In the genomic region with DNA sequence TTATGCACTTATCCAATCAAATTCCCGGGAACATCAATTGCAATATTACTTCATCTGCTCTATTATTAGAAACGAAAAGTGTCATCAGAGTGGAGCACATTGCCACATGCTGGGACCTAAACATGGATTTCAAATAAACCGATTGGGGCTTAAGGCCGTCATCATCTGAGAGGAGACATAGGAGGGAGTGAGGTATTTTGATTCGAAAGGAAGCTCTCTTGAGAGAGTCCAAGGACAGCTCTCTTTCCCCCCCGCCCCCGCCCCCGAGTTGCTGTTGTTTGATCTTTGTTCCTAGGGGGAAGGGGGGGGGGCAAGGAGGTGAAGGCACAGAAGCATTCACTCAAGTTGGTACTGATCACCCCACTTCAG, we compare ENCODE assay signal across 9 mouse cellular contexts. TPM values are rescaled to one million over a fixed set of nuclear protein-coding genes. Genes with fewer than 3 reads are reported as not detected.
A peak's percentile ranks its signal among the peaks of the same experiment; 100 is the strongest.
DNase-seq lines count a peak whose midpoint lies in the region; ATAC-seq lines count a peak whose summit lies in the region.
"Had no signal": no experiment of that assay in that cellular context is flagged by ENCODE, and none has a peak within 500 bp of the region (broad histone marks: within the 10 kb centered on the region; RNA-seq: fewer than 3 reads in every experiment).

No protein-coding gene starts in this region.

- H3K27me3 ChIP-seq in lung, embryonic 15.5 days = peaks cover 16% of the 10 kb centered on the region
- no peaks in the 10 kb centered on the region for H3K27me3 ChIP-seq in forebrain, embryonic 14.5 days (replicated peaks; ENCODE audit: control insufficient read depth, insufficient read depth, low read length)
- peaks cover 3% of the 10 kb centered on the region; the same call in 1 of the 2 replicates for H3K27me3 ChIP-seq in limb, embryonic 15.5 days
- no peaks in the 10 kb centered on the region for H3K27me3 ChIP-seq in stomach, embryonic 14.5 days (ENCODE audit: control insufficient read depth, insufficient read depth, low read length)

- no peaks in the 10 kb centered on the region for H3K36me3 ChIP-seq in lung, embryonic 15.5 days
- no peaks in the 10 kb centered on the region for H3K36me3 ChIP-seq in forebrain, embryonic 14.5 days (ENCODE audit: control insufficient read depth, insufficient read depth, low read length)
- H3K36me3 ChIP-seq in limb, embryonic 15.5 days = no peaks in the 10 kb centered on the region
- no peaks in the 10 kb centered on the region for H3K36me3 ChIP-seq in stomach, embryonic 14.5 days (ENCODE audit: control insufficient read depth, insufficient read depth, low read length)

- H3K4me1 ChIP-seq in lung, embryonic 15.5 days = peaks cover 6% of the 10 kb centered on the region; the same call in 1 of the 2 replicates
- H3K4me1 ChIP-seq in forebrain, embryonic 14.5 days (ENCODE audit: control insufficient read depth, insufficient read depth, low read length) = peaks cover 9% of the 10 kb centered on the region
- peaks cover 14% of the 10 kb centered on the region for H3K4me1 ChIP-seq in limb, embryonic 15.5 days
- H3K4me1 ChIP-seq in stomach, embryonic 14.5 days (ENCODE audit: control insufficient read depth, insufficient read depth, low read length) = no peaks in the 10 kb centered on the region

- H3K4me2 ChIP-seq in lung, embryonic 15.5 days = peak overlapping the region; percentile 92
- H3K4me2 ChIP-seq in forebrain, embryonic 14.5 days (ENCODE audit: low read length) = peak overlapping the region; percentile 91
- peak overlapping the region; percentile 91 for H3K4me2 ChIP-seq in limb, embryonic 15.5 days
- H3K4me2 ChIP-seq in stomach, embryonic 14.5 days (replicated peaks; ENCODE audit: low read depth, low read length) = peak overlapping the region; percentile 87

- ATAC-seq in lung, embryonic 15.5 days (ENCODE audit: borderline replicate concordance, extremely low read depth, low FRiP score, low TSS enrichment) = no peak
- ATAC-seq in forebrain, embryonic 14.5 days = peak; percentile 37; the same call in 1 of the 2 replicates
- no peak for ATAC-seq in limb, embryonic 15.5 days (ENCODE audit: insufficient number of reproducible peaks, low FRiP score, low TSS enrichment, low read depth)
- no peak for ATAC-seq in stomach, embryonic 14.5 days (ENCODE audit: insufficient number of reproducible peaks, insufficient read depth, low FRiP score, low read depth)

- H3K27ac ChIP-seq in lung, embryonic 15.5 days = peak overlapping the region; percentile 21; the same call in 1 of the 2 replicates
- peak overlapping the region; percentile 84; the same call in 1 of the 2 replicates for H3K27ac ChIP-seq in forebrain, embryonic 14.5 days (ENCODE audit: low read depth, low read length)
- peak overlapping the region; percentile 59 for H3K27ac ChIP-seq in limb, embryonic 15.5 days
- H3K27ac ChIP-seq in stomach, embryonic 14.5 days (ENCODE audit: low read length) = no peak overlapping the region; the same call in 1 of the 2 replicates

- H3K9me3 ChIP-seq in lung, embryonic 15.5 days = no peaks in the 10 kb centered on the region
- H3K9me3 ChIP-seq in forebrain, embryonic 14.5 days (replicated peaks; ENCODE audit: control insufficient read depth, low read length) = no peaks in the 10 kb centered on the region
- no peaks in the 10 kb centered on the region for H3K9me3 ChIP-seq in limb, embryonic 15.5 days
- H3K9me3 ChIP-seq in stomach, embryonic 14.5 days (ENCODE audit: control insufficient read depth, low read depth, low read length) = no peaks in the 10 kb centered on the region

- H3K9ac ChIP-seq in lung, embryonic 15.5 days = no peak overlapping the region
- H3K9ac ChIP-seq in forebrain, embryonic 14.5 days (ENCODE audit: low read length) = peak overlapping the region; percentile 77
- H3K9ac ChIP-seq in limb, embryonic 15.5 days = no peak overlapping the region; the same call in 1 of the 2 replicates
- H3K9ac ChIP-seq in stomach, embryonic 14.5 days (replicated peaks; ENCODE audit: low read depth, low read length) = no peak overlapping the region

- WGBS in lung, embryonic 15.5 days = 0% methylated on average over 8 of the region's 8 CpGs
- 0% methylated on average over 8 of the region's 8 CpGs for WGBS in forebrain, embryonic 14.5 days
- 2% methylated on average over 8 of the region's 8 CpGs for WGBS in limb, embryonic 15.5 days
- WGBS in stomach, embryonic 14.5 days = under 1% methylated on average over 8 of the region's 8 CpGs

- H3K4me3 ChIP-seq in lung, embryonic 15.5 days = peak overlapping the region; percentile 55
- peak overlapping the region; percentile 68 for H3K4me3 ChIP-seq in forebrain, embryonic 14.5 days (ENCODE audit: low read depth, low read length)
- H3K4me3 ChIP-seq in limb, embryonic 15.5 days = peak overlapping the region; percentile 55
- peak overlapping the region; percentile 57 for H3K4me3 ChIP-seq in stomach, embryonic 14.5 days (ENCODE audit: low read depth, low read length)

- DNase-seq in lung, postnatal 14 days = no peak
- no peak for DNase-seq in forebrain, embryonic 14.5 days (ENCODE audit: low spot score)
- no peak for DNase-seq in gastrocnemius, postnatal 25 days
- no peak for DNase-seq in gastrocnemius, adult 18-20 months (ENCODE audit: low spot score)

RNA-seq across cellular contexts. Expression of a gene that starts 0.2 kb away (rescaled TPM):
- polyA plus RNA-seq in lung, embryonic 15.5 days (2015; fragmentation: Nextera tagmentation; extraction: Ambion mirVana) = 1.0 and 1.1 TPM in 2 replicates
- polyA plus RNA-seq in forebrain, embryonic 14.5 days (2014; fragmentation: Nextera tagmentation; extraction: Ambion mirVana) = 2.0 and 3.7 TPM in 2 replicates
- polyA plus RNA-seq in limb, embryonic 15.5 days (2015; fragmentation: Nextera tagmentation; extraction: Ambion mirVana) = 4.8 and 5.0 TPM in 2 replicates
- 1.5 and 1.7 TPM in 2 replicates for polyA plus RNA-seq in stomach, embryonic 14.5 days (2014; fragmentation: Nextera tagmentation; extraction: Ambion mirVana)
- 1 to 10 TPM in 1 of 2 experiments, under 1 TPM in 1; 0.49 to 1.7 TPM for total RNA-seq in gastrocnemius, postnatal 25 days (2021)
- total RNA-seq in gastrocnemius, adult 18-20 months (2021) = 1 to 10 TPM in 1 of 2 experiments, under 1 TPM in 1; 0.71 to 1.0 TPM

RNA-seq across cellular contexts. Expression of a gene that starts 27.0 kb away (rescaled TPM):
- not detected in 2 replicates for polyA plus RNA-seq in lung, embryonic 15.5 days (2015; fragmentation: Nextera tagmentation; extraction: Ambion mirVana)
- not detected in 2 replicates for polyA plus RNA-seq in forebrain, embryonic 14.5 days (2014; fragmentation: Nextera tagmentation; extraction: Ambion mirVana)
- polyA plus RNA-seq in limb, embryonic 15.5 days (2015; fragmentation: Nextera tagmentation; extraction: Ambion mirVana) = not detected in 2 replicates
- not detected in 2 replicates for polyA plus RNA-seq in stomach, embryonic 14.5 days (2014; fragmentation: Nextera tagmentation; extraction: Ambion mirVana)
- total RNA-seq in gastrocnemius, postnatal 25 days (2021) = not detected
- not detected for total RNA-seq in gastrocnemius, adult 18-20 months (2021)
- total RNA-seq: layer of hippocampus, postnatal 14 days had no signal
- polyA plus RNA-seq: brain, embryonic 14.5 days had no signal
